Mouse (Mus musculus): Measurements from ENCODE around the gene Psmd6. TPM values are rescaled to one million over a fixed set of nuclear protein-coding genes. Genes with fewer than 3 reads are reported as not detected.

Gene Psmd6
- polyA plus RNA-seq, 1 experiment from 2014 or later: 298 TPM

GRCm38 (mm10) chr14:14067648-14068472 is 52.9 kb downstream of the Psmd6 start:
- Histone ChIP-seq H3K27me3 (replicated peaks; ENCODE audit: control insufficient read depth, insufficient read depth, low read length) (no peaks in the 10 kb centered on the region), H3K27ac (ENCODE audit: low read depth, low read length) (peak overlapping the region; percentile 76), H3K9me3 (replicated peaks; ENCODE audit: control insufficient read depth, low read length) (no peaks in the 10 kb centered on the region), H3K4me3 (ENCODE audit: low read depth, low read length) (0 out of 2 replicates have a peak overlapping the region, but pooled peaks have one; percentile 4), H3K36me3 (ENCODE audit: control insufficient read depth, insufficient read depth, low read length) (no peaks in the 10 kb centered on the region), H3K4me1 (ENCODE audit: control insufficient read depth, insufficient read depth, low read length) (peaks cover 59% of the 10 kb centered on the region), H3K9ac (ENCODE audit: low read length) (peak overlapping the region; percentile 33; the same call in 1 of the 2 replicates), H3K4me2 (ENCODE audit: low read length) (peak overlapping the region; percentile 35)
- WGBS: 5% methylated on average over 10 of the region's 10 CpGs
- ATAC-seq: no peak
- peak; percentile 47 for DNase-seq (ENCODE audit: low spot score)

GRCm38 (mm10) chr14:14066241-14066640 is 54.5 kb downstream of the Psmd6 start:
- Histone ChIP-seq H3K27ac (ENCODE audit: low read depth, low read length) (peak overlapping the region; percentile 65; the same call in 1 of the 2 replicates), H3K4me1 (ENCODE audit: control insufficient read depth, insufficient read depth, low read length) (peaks cover 51% of the 10 kb centered on the region)
- WGBS: 36% methylated on average over 6 of the region's 6 CpGs

GRCm38 (mm10) chr14:14065142-14065498 is 55.7 kb downstream of the Psmd6 start:
- Histone ChIP-seq H3K9ac (ENCODE audit: low read length) (no peak overlapping the region), H3K4me3 (ENCODE audit: low read depth, low read length) (no peak overlapping the region), H3K27me3 (replicated peaks; ENCODE audit: control insufficient read depth, insufficient read depth, low read length) (no peaks in the 10 kb centered on the region), H3K9me3 (replicated peaks; ENCODE audit: control insufficient read depth, low read length) (no peaks in the 10 kb centered on the region), H3K4me2 (ENCODE audit: low read length) (peak overlapping the region; percentile 11; the same call in 1 of the 2 replicates), H3K36me3 (ENCODE audit: control insufficient read depth, insufficient read depth, low read length) (no peaks in the 10 kb centered on the region), H3K27ac (ENCODE audit: low read depth, low read length) (peak overlapping the region; percentile 65; the same call in 1 of the 2 replicates), H3K4me1 (ENCODE audit: control insufficient read depth, insufficient read depth, low read length) (peaks cover 40% of the 10 kb centered on the region)
- WGBS: 5% methylated on average over 4 of the region's 4 CpGs
- ATAC-seq (peak; percentile 47), DNase-seq (ENCODE audit: low spot score) (peak; percentile 41)

More at GRCm38 (mm10) chr14:14066241-14066640, 54.5 kb downstream of the Psmd6 start:
- Histone ChIP-seq H3K9ac (ENCODE audit: low read length) (no peak overlapping the region), H3K9me3 (replicated peaks; ENCODE audit: control insufficient read depth, low read length) (no peaks in the 10 kb centered on the region), H3K4me2 (ENCODE audit: low read length) (no peak overlapping the region), H3K36me3 (ENCODE audit: control insufficient read depth, insufficient read depth, low read length) (no peaks in the 10 kb centered on the region), H3K4me3 (ENCODE audit: low read depth, low read length) (no peak overlapping the region), H3K27me3 (replicated peaks; ENCODE audit: control insufficient read depth, insufficient read depth, low read length) (no peaks in the 10 kb centered on the region)
- DNase-seq (ENCODE audit: low spot score): no peak
- ATAC-seq: no peak

GRCm38 (mm10) chr14:14064486-14065141 is 56.2 kb downstream of the Psmd6 start:
- DNase-seq (ENCODE audit: low spot score): peak; percentile 83
- peaks cover 36% of the 10 kb centered on the region for H3K4me1 ChIP-seq (ENCODE audit: control insufficient read depth, insufficient read depth, low read length)

GRCm38 (mm10) chr14:14063382-14063781 is 57.4 kb downstream of the Psmd6 start:
- Histone ChIP-seq H3K4me1 (ENCODE audit: control insufficient read depth, insufficient read depth, low read length) (peaks cover 31% of the 10 kb centered on the region), H3K27me3 (replicated peaks; ENCODE audit: control insufficient read depth, insufficient read depth, low read length) (no peaks in the 10 kb centered on the region), H3K4me2 (ENCODE audit: low read length) (no peak overlapping the region), H3K27ac (ENCODE audit: low read depth, low read length) (peak overlapping the region; percentile 40; the same call in 1 of the 2 replicates), H3K36me3 (ENCODE audit: control insufficient read depth, insufficient read depth, low read length) (no peaks in the 10 kb centered on the region), H3K9ac (ENCODE audit: low read length) (no peak overlapping the region; the same call in 1 of the 2 replicates), H3K9me3 (replicated peaks; ENCODE audit: control insufficient read depth, low read length) (no peaks in the 10 kb centered on the region), H3K4me3 (ENCODE audit: low read depth, low read length) (no peak overlapping the region)
- peak; percentile 21; the same call in 1 of the 2 replicates for ATAC-seq
- DNase-seq (ENCODE audit: low spot score): peak; percentile 45
- WGBS: 7% methylated on average over 5 of the region's 5 CpGs

More at GRCm38 (mm10) chr14:14064486-14065141, 56.2 kb downstream of the Psmd6 start:
- Histone ChIP-seq H3K4me3 (ENCODE audit: low read depth, low read length) (no peak overlapping the region), H3K4me2 (ENCODE audit: low read length) (peak overlapping the region; percentile 11; the same call in 1 of the 2 replicates), H3K9me3 (replicated peaks; ENCODE audit: control insufficient read depth, low read length) (no peaks in the 10 kb centered on the region), H3K36me3 (ENCODE audit: control insufficient read depth, insufficient read depth, low read length) (no peaks in the 10 kb centered on the region), H3K9ac (ENCODE audit: low read length) (no peak overlapping the region), H3K27ac (ENCODE audit: low read depth, low read length) (peak overlapping the region; percentile 65), H3K27me3 (replicated peaks; ENCODE audit: control insufficient read depth, insufficient read depth, low read length) (no peaks in the 10 kb centered on the region)
- 2% methylated on average over 5 of the region's 5 CpGs for WGBS
- ATAC-seq: peak; percentile 83

GRCm38 (mm10) chr14:14062531-14063245 is 58.1 kb downstream of the Psmd6 start:
- Histone ChIP-seq H3K9ac (ENCODE audit: low read length) (no peak overlapping the region), H3K27me3 (replicated peaks; ENCODE audit: control insufficient read depth, insufficient read depth, low read length) (no peaks in the 10 kb centered on the region), H3K9me3 (replicated peaks; ENCODE audit: control insufficient read depth, low read length) (no peaks in the 10 kb centered on the region), H3K4me2 (ENCODE audit: low read length) (0 out of 2 replicates have a peak overlapping the region, but pooled peaks have one; percentile 14), H3K4me1 (ENCODE audit: control insufficient read depth, insufficient read depth, low read length) (peaks cover 25% of the 10 kb centered on the region), H3K27ac (ENCODE audit: low read depth, low read length) (peak overlapping the region; percentile 55; the same call in 1 of the 2 replicates), H3K4me3 (ENCODE audit: low read depth, low read length) (no peak overlapping the region), H3K36me3 (ENCODE audit: control insufficient read depth, insufficient read depth, low read length) (no peaks in the 10 kb centered on the region)
- 40% methylated on average over 11 of the region's 11 CpGs for WGBS
- DNase-seq (ENCODE audit: low spot score) (no peak), ATAC-seq (no peak)

Other genes with a start within 250 kb of the Psmd6 start
- not detected in 2 replicates for gene Gm281, start 206.5 kb downstream of the Psmd6 start, polyA plus RNA-seq (2014; fragmentation: Nextera tagmentation; extraction: Ambion mirVana)
- gene Atxn7, start 159.5 kb downstream of the Psmd6 start, polyA plus RNA-seq (2014; fragmentation: Nextera tagmentation; extraction: Ambion mirVana): 3.5 and 3.6 TPM in 2 replicates
- 208 and 217 TPM in 2 replicates for gene Thoc7, start 159.1 kb downstream of the Psmd6 start, polyA plus RNA-seq (2014; fragmentation: Nextera tagmentation; extraction: Ambion mirVana)
- gene Olfr720, start 65.9 kb upstream of the Psmd6 start, polyA plus RNA-seq (2014; fragmentation: Nextera tagmentation; extraction: Ambion mirVana): not detected in 2 replicates
- not detected in 2 replicates for gene Olfr31, start 201.8 kb upstream of the Psmd6 start, polyA plus RNA-seq (2014; fragmentation: Nextera tagmentation; extraction: Ambion mirVana)
- 1.5 and 1.9 TPM in 2 replicates for gene Il3ra, start 225.3 kb upstream of the Psmd6 start, polyA plus RNA-seq (2014; fragmentation: Nextera tagmentation; extraction: Ambion mirVana)